Mouse (Mus musculus): Measurements from ENCODE around the gene Mpzl1.

Gene Mpzl1

GRCm38 (mm10) chr1:165655022-165655421 lies 20.7 kb upstream of the Mpzl1 start:
- WGBS, result 82% methylated on average over 6 of the region's 6 CpGs

- WGBS, result 81% methylated on average over 14 of the region's 14 CpGs
These were observed 19.0 kb upstream of the Mpzl1 start for GRCm38 (mm10) chr1:165653126-165653885.

GRCm38 (mm10) chr1:165652507-165652906 lies 18.2 kb upstream of the Mpzl1 start:
- 85% methylated on average over 2 of the region's 2 CpGs for WGBS

- WGBS, result 59% methylated on average over 5 of the region's 5 CpGs
These were observed 16.8 kb upstream of the Mpzl1 start for GRCm38 (mm10) chr1:165651158-165651557.

- WGBS, result 66% methylated on average over 4 of the region's 4 CpGs
These were observed 10.8 kb upstream of the Mpzl1 start for GRCm38 (mm10) chr1:165645102-165645501.

GRCm38 (mm10) chr1:165643735-165644134 lies 9.4 kb upstream of the Mpzl1 start:
- WGBS, result 63% methylated on average over 5 of the region's 5 CpGs

- under 1% methylated on average over 16 of the region's 16 CpGs for WGBS
These were observed 8.5 kb upstream of the Mpzl1 start for GRCm38 (mm10) chr1:165642780-165643311.

GRCm38 (mm10) chr1:165641786-165642771 lies 7.7 kb upstream of the Mpzl1 start:
- WGBS, result under 1% methylated on average over 75 of the region's 75 CpGs

- 2% methylated on average over 16 of the region's 16 CpGs for WGBS
These were observed 7.0 kb upstream of the Mpzl1 start for GRCm38 (mm10) chr1:165641271-165641771.

- 93% methylated on average over 8 of the region's 8 CpGs for WGBS
These were observed 2.0 kb upstream of the Mpzl1 start for GRCm38 (mm10) chr1:165636289-165636688.

- WGBS, result 54% methylated on average over 17 of the region's 17 CpGs
These were observed 938 bp upstream of the Mpzl1 start for GRCm38 (mm10) chr1:165635055-165635897.

GRCm38 (mm10) chr1:165633345-165633744 lies 993 bp downstream of the Mpzl1 start:
- WGBS, result 15% methylated on average over 12 of the region's 12 CpGs

- 73% methylated on average over 8 of the region's 8 CpGs for WGBS
These were observed 3.2 kb downstream of the Mpzl1 start for GRCm38 (mm10) chr1:165631136-165631535.

GRCm38 (mm10) chr1:165629975-165630374 lies 4.4 kb downstream of the Mpzl1 start:
- WGBS, result 63% methylated on average over 8 of the region's 8 CpGs

- 82% methylated on average over 1 of the region's 1 CpGs for WGBS
These were observed 5.7 kb downstream of the Mpzl1 start for GRCm38 (mm10) chr1:165628603-165629002.

- WGBS, result 83% methylated on average over 5 of the region's 5 CpGs
These were observed 8.4 kb downstream of the Mpzl1 start for GRCm38 (mm10) chr1:165625896-165626295.

GRCm38 (mm10) chr1:165625058-165625457 lies 9.3 kb downstream of the Mpzl1 start:
- 91% methylated on average over 5 of the region's 5 CpGs for WGBS

- 37% methylated on average over 9 of the region's 9 CpGs for WGBS
These were observed 16.1 kb downstream of the Mpzl1 start for GRCm38 (mm10) chr1:165618201-165618624.

GRCm38 (mm10) chr1:165617166-165617891 lies 17.0 kb downstream of the Mpzl1 start:
- WGBS, result 40% methylated on average over 15 of the region's 15 CpGs

- WGBS, result 47% methylated on average over 7 of the region's 7 CpGs
These were observed 17.7 kb downstream of the Mpzl1 start for GRCm38 (mm10) chr1:165616652-165617051.

Measured in cerebral cortex, adult 2 months (tissue).